ENCODE assay signal across 9 mouse cellular contexts in genomic region chr11:32161500-32161899, GRCm38 (mm10). TPM values are rescaled to one million over a fixed set of nuclear protein-coding genes. Genes with fewer than 3 reads are reported as not detected.
DNase-seq lines count a peak whose midpoint lies in the region; ATAC-seq and TF ChIP-seq lines count a peak whose summit lies in the region.
"Had no signal": no experiment of that assay in that cellular context is flagged by ENCODE, and none has a peak within 500 bp of the region (broad histone marks: within the 10 kb centered on the region; RNA-seq: fewer than 3 reads in every experiment).

No protein-coding gene starts in this region.

- H3K36me3 ChIP-seq in hindbrain, embryonic 15.5 days, result no peaks in the 10 kb centered on the region
- H3K36me3 ChIP-seq in limb, embryonic 14.5 days (ENCODE audit: control insufficient read depth, insufficient read depth, low read length), result no peaks in the 10 kb centered on the region

- peak; percentile 51 for DNase-seq in thymus, postnatal 14 days
- no peak for DNase-seq in thymus, postnatal 0 days (ENCODE audit: low spot score)
- peak; percentile 57 for DNase-seq in embryo, embryonic 10 days (ENCODE audit: low spot score)
- no peak for DNase-seq in limb, embryonic 14.5 days (ENCODE audit: low spot score)
- DNase-seq in right cerebral cortex, postnatal 10 days (ENCODE audit: low spot score in 2 of 2), result peak; percentile 65 to 73
- no peak for DNase-seq in testis, postnatal 10 days (ENCODE audit: low spot score)

- peak overlapping the region; percentile 88 for H3K27ac ChIP-seq in hindbrain, embryonic 15.5 days (replicated peaks)
- H3K27ac ChIP-seq in limb, embryonic 14.5 days (replicated peaks; ENCODE audit: low read depth, low read length), result no peak overlapping the region

- H3K4me3 ChIP-seq in hindbrain, embryonic 15.5 days, result peak overlapping the region; percentile 23
- H3K4me3 ChIP-seq in limb, embryonic 14.5 days (replicated peaks; ENCODE audit: low read length), result peak overlapping the region; percentile 31

- H3K9me3 ChIP-seq in hindbrain, embryonic 15.5 days, result no peaks in the 10 kb centered on the region
- no peaks in the 10 kb centered on the region for H3K9me3 ChIP-seq in limb, embryonic 14.5 days (ENCODE audit: control insufficient read depth, low read length)
- H3K9me3 ChIP-seq: megakaryocyte, embryonic 14.5 days had no signal

- peak overlapping the region; percentile 53 for H3K4me2 ChIP-seq in hindbrain, embryonic 15.5 days
- peak overlapping the region; percentile 66 for H3K4me2 ChIP-seq in limb, embryonic 14.5 days (replicated peaks; ENCODE audit: low read depth, low read length, severe bottlenecking)

- peak overlapping the region; percentile 51 for H3K9ac ChIP-seq in hindbrain, embryonic 15.5 days
- H3K9ac ChIP-seq in limb, embryonic 14.5 days (ENCODE audit: low read depth, low read length, severe bottlenecking), result no peak overlapping the region; the same call in 1 of the 2 replicates

- no peak for TF ChIP-seq POLR2A in limb, embryonic 14.5 days (IDR thresholded peaks at IDR 0.05; ENCODE audit: borderline replicate concordance, extremely low read depth, insufficient read depth, insufficient read length)

- WGBS in hindbrain, embryonic 15.5 days, result 10% methylated on average over 9 of the region's 9 CpGs
- 7% methylated on average over 9 of the region's 9 CpGs for WGBS in limb, embryonic 14.5 days

- H3K27me3 ChIP-seq in hindbrain, embryonic 15.5 days, result no peaks in the 10 kb centered on the region
- no peaks in the 10 kb centered on the region for H3K27me3 ChIP-seq in limb, embryonic 14.5 days (ENCODE audit: control insufficient read depth, insufficient read depth, low read length)

- peak; percentile 45 for ATAC-seq in hindbrain, embryonic 15.5 days (ENCODE audit: low FRiP score, low read depth)
- 0 out of 2 replicates have a peak, but pooled peaks have one; percentile 7 for ATAC-seq in limb, embryonic 14.5 days (ENCODE audit: low FRiP score, low read depth)
- no peak for ATAC-seq in erythroblast, adult 5-6 weeks (replicated peaks; ENCODE audit: low FRiP score, poor library complexity, severe bottlenecking)

- peaks cover 41% of the 10 kb centered on the region for H3K4me1 ChIP-seq in hindbrain, embryonic 15.5 days (replicated peaks)
- H3K4me1 ChIP-seq in limb, embryonic 14.5 days (ENCODE audit: control insufficient read depth, insufficient read depth, low read length), result no peaks in the 10 kb centered on the region

RNA-seq across cellular contexts. Expression of gene Il9r, which starts 38.6 kb away (rescaled TPM):
- polyA plus RNA-seq in thymus, postnatal 0 days (2015; fragmentation: Nextera tagmentation; extraction: Ambion mirVana), result 5.3 and 5.7 TPM in 2 replicates
- polyA plus RNA-seq in hindbrain, embryonic 15.5 days (2015; fragmentation: Nextera tagmentation; extraction: Ambion mirVana), result not detected in 2 replicates
- 0.54 and 0.73 TPM in 2 replicates for polyA plus RNA-seq in limb, embryonic 14.5 days (2012; rRNA removed)
- polyA plus RNA-seq in limb, embryonic 14.5 days (2014; fragmentation: Nextera tagmentation; extraction: Ambion mirVana), result 0.21 and 0.32 TPM in 2 replicates
- not detected in 2 replicates for total RNA-seq in erythroblast, adult 5-6 weeks (2015; ENCODE audit: low replicate concordance)
- not detected in 2 replicates for total RNA-seq in erythroblast, adult 5-6 weeks (2017; ENCODE audit: low replicate concordance)

RNA-seq across cellular contexts. Expression of gene Snrnp25, which starts 43.7 kb away (rescaled TPM):
- 103 TPM in 2 replicates for polyA plus RNA-seq in thymus, postnatal 0 days (2015; fragmentation: Nextera tagmentation; extraction: Ambion mirVana)
- 49.5 and 50.4 TPM in 2 replicates for polyA plus RNA-seq in hindbrain, embryonic 15.5 days (2015; fragmentation: Nextera tagmentation; extraction: Ambion mirVana)
- polyA plus RNA-seq in limb, embryonic 14.5 days (2012; rRNA removed), result 31.9 and 46.7 TPM in 2 replicates
- polyA plus RNA-seq in limb, embryonic 14.5 days (2014; fragmentation: Nextera tagmentation; extraction: Ambion mirVana), result 52.1 and 54.5 TPM in 2 replicates
- total RNA-seq in erythroblast, adult 5-6 weeks (2015; ENCODE audit: low replicate concordance), result 64.4 and 68.3 TPM in 2 replicates
- total RNA-seq in erythroblast, adult 5-6 weeks (2017; ENCODE audit: low replicate concordance), result 29.9 and 61.1 TPM in 2 replicates

Comparison
In these comparisons a context has a peak if more than half of its experiments do, and no peak if none do; other contexts are left out.
1. DNase-seq: peak in thymus, postnatal 14 days (single experiment), embryo, embryonic 10 days (single experiment) and right cerebral cortex, postnatal 10 days (2 of 2); none in thymus, postnatal 0 days (single experiment), limb, embryonic 14.5 days (single experiment) and testis, postnatal 10 days (single experiment).